Mouse (Mus musculus) regulatory T cell (primary cell): ENCODE results near the gene Slc22a15.

ENCODE experiments used
- in situ Hi-C: fragments of 300-600 bp; cut with MboI, MseI; formaldehyde crosslinking; loops from one replicate; pipeline ENCODE4 v1.15.1; 2025; ENCODE audit warnings: high pct_unique_total_duplicates

Gene Slc22a15

GRCm38 (mm10) chr3:101917665-101918064, 6.6 kb downstream of the Slc22a15 start:
- in situ Hi-C loops, result no loop called here

DNA sequence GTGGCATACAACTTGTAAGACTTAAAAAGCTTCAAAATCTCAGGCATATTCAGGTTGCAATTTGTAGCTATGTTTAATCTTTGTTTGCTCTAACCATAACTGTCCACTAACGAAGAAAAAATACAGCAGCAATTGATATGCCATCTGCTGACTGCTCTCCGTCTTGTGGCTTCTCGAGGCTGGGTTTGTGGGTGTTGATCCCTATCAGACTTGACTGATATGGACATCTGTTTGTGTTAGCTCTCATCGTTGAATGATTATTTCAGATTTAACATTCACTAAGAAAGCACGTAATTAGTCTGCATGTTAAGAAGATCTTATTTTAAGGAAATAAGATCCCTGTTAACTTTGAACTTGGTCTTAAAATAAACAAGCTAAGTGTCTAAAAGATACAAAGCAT, 7.7 kb downstream of the Slc22a15 start:
- in situ Hi-C loops, result no loop called here

DNA sequence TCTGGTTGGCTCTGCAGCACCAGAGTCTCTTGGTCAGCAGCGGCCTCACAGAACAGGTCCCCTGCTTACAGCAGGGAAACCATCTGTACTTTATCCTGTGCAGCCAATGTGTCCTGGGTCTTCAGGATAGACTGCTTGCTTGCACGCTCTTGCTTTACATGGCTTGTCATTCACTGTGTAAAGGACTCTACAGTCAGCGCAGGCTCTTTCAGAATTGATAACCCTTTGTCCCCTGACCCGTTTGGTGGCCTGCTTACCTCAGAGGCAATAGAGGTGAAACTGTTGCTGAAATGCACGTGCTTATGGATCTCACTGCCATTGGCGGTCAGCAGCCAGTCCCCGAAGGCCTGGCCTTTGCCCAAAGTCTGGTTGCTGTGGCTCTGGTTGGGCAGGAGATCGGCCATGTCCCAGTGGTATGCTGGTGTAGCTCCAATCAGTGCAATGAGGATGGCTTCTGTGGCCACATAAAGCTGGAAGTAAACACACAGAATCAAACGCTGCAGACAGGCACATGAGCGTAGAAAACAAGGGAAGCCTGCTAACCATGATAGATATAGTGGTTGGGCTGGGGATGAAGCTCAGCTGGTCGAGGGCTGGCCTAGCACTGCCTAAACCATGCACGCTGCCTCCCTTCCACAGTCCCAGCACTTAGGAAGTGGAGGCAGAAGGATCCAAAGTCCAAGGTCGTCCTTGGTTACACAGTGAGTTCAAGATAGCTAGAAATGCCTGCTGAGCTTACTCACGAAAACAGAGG, 9.0 kb downstream of the Slc22a15 start:
- in situ Hi-C loops, result no loop called here

- in situ Hi-C loops, result no loop called here
Measured at GRCm38 (mm10) chr3:101914266-101914665, 10.0 kb downstream of the Slc22a15 start.

DNA sequence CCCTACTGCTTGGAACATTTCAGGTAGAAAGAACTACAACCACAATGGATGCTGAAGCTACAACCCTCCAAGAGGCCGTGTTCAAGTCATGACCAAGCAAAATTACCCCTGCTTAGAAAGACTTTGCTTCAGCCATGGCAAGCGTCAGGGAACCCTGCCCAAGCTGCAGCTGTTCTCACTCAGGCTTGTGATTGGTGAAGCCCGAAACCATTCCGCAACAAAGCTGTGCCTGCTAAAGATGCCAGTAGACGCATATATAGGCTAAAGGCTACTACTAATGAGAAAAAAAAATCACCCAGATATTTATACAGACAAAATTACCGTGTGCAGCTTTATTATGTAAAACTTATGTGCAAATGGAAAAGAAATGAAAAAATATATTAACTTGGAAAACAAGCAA, 12.2 kb downstream of the Slc22a15 start:
- in situ Hi-C loops, result no loop called here

DNA sequence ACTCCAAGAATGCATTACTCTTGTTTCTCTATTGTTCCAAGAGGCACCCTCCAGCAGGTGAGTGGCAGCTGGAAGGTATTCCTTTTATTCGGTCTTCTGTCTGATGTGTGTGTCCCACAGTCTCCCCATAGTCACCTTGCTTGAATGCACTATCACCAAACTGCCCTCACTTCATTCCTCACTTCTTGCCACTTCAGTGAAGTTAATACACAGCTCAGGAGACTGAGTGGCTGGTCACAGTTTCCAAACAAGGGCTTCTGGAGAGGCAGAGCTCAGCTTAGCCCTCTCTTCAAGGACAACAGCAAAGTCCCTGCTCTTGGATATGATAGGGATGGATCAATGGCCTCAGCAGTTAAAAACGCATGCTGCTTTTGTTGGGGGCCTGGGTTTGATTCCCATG, 17.2 kb downstream of the Slc22a15 start:
- in situ Hi-C loops, result no loop called here

DNA sequence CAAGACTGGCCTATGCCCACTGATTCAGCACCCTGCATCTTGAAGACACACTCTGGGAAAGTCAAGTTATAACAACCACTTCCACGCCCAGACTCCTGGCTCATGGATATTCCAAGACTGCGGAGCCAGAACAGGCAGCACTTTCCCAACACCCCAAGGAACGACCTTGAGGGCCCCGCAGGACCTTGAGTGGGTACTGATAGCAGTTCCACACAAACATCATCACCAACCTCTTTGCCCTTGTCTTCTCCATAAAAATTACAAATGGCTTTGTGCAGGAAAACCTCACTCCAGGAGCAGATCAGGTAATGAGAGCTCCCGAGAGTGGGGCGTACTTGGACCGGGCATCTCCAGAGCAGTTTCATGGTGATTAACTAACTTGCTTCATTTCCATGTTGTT, 19.5 kb downstream of the Slc22a15 start:
- in situ Hi-C loops, result no loop called here

- in situ Hi-C loops, result no loop called here
Measured at GRCm38 (mm10) chr3:101903091-101903490, 21.2 kb downstream of the Slc22a15 start.

DNA sequence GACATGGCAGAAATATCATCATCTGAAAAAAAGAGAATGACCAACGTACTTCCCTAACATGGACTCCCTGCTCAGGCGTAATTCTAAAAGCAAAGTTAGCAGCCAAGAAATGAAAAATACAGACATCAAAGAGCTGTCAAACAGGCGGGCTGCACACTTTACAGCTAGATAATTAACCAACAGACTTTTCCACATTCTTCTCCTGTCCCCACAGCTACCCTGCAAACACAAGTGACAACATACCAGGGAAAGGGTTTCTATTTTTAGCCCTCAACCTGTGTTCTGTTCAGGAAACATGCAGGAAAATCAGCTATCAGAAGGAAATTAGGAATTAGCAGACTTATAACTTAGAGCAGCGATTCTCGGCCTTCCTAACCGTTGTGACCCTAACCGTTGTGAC, 21.9 kb downstream of the Slc22a15 start:
- in situ Hi-C loops, result no loop called here

DNA sequence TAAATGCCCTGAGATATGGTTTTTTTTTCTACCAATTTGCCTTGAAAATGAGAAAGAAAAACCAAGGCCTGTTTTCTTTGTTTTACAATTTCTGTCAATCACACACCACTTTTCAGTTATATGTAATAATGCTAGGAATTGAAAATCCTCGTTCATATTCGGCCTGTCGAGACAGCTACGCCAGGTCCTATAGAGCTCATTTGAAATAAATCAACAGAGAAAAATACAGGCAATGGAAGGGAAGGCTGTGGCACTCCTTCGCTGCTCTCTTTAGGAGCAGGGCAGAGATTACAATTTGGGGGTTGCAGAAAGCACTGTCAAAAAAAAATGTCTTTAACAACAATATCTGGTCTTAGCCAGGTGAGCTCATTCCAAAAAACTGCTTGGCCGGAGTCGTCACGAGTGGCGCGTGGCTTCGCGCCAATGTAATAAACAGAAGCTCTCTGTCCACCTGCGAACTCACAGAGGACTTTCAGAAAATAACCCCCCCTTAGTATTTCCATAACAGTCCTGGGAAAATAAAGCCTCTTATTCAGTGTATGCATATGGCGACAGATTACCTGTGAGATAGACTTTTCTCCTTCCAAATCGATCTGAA, 26.8 kb downstream of the Slc22a15 start:
- in situ Hi-C loops, result loop anchor here (5.0 kb wide), 1 partner anchor 165 kb away; no protein-coding TSS in a partner anchor

DNA sequence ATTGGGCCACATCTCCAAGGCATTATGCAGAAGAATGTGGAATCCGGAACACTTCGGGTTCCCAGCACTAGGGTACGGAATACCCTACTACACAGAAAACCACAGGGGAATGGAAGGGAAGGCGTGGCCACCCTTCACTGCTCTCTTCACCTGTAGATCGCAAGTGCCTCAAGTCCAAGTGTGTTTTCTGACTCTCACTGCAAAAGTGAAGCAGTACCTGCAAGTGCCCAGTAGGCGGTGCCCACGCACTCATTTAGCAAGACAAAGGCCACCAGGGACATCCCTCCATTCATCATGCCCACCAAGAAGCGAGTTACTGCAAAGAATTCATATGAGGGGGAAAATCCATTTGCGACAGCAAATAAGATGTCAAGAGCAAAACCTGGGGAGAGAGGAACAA, 27.4 kb downstream of the Slc22a15 start:
- in situ Hi-C loops, result loop anchor here (5.0 kb wide), 1 partner anchor 165 kb away; no protein-coding TSS in a partner anchor

DNA sequence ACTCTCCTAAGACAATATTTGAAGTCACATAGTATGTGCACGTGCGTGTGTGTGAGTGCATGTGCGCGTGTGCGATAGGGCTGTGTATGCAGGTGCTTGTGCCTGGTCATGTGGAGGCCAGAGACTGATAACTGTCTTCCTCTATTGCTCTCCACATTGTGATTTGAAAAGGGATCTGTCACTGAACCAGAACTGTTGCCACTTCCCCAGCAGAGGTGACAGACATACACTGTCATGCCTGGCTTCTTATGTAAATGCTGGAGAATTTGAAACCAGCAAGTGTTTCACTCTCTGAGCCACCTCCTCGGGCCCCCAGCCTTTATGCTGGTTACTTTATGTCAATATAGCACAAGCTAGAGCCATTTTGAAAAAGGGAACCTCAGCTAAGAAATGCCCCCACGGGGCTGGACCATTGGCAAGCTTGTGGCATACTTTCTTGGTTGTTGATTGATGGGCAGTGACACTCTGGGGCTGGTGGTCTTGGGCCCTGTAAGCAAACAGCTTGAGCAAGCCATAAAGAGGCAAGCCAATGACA, 28.8 kb downstream of the Slc22a15 start:
- in situ Hi-C loops, result loop anchor here (5.0 kb wide), 1 partner anchor 167 kb away; no protein-coding TSS in a partner anchor

GRCm38 (mm10) chr3:101885591-101885990, 38.7 kb downstream of the Slc22a15 start:
- in situ Hi-C loops, result no loop called here

GRCm38 (mm10) chr3:101885041-101885440, 39.2 kb downstream of the Slc22a15 start:
- in situ Hi-C loops, result no loop called here

DNA sequence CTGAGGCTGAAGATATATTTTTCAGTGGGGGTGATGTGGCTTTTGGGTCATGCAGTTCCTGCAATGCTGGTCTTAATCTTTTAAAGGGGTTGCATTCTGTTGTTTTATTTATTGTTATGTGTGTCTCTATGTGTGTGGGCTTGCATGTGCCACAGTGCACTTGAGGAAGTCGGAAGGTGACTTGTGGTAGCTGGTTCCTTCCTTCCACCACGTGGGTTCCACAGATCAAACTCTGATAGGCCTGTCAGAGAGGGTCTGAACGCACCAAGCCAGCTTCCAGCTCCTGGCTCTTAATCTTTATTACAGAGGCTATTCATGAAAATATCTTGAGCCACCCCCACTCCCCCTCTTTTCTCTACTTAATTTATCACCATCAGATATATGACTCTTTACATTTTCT, 40.4 kb downstream of the Slc22a15 start:
- in situ Hi-C loops, result no loop called here

DNA sequence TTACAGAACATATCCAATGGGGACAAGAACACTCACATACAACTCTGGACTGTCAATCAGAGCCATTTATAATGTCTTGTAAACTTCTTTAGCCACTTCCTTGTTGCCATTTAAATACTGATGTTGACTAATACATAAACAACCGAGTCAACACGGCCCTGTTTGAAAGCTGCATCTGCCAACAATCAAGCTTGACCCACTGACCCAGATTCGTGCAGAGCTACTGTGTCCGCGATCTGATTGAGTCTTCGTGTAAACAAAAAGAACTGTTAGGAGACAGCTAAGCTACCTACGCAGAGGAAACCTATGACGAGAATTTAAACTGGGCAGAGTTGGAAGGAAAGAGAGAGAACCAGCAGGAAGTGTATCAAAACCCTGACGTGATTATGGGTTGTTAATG, 42.5 kb downstream of the Slc22a15 start:
- in situ Hi-C loops, result no loop called here

DNA sequence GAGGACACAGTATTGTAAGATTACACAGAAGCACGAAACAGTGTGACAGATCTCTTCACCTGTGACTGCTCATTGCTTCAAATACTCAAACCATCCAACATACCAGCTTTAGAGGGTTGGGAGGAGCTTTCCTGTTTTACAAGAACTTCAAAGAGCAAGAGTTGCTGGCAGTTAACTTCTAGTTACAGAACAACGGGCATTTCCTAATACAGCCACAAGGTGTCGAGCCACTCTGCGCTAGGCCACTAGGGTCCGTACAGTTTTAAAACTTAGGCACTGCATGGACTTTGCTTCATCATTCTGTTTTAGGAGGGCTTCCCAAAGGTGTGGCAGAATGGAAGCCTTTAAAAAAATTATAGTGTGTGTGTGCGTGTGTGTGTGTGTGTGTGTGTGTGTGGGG, 43.4 kb downstream of the Slc22a15 start:
- in situ Hi-C loops, result no loop called here

GRCm38 (mm10) chr3:101878136-101878535, 46.1 kb downstream of the Slc22a15 start:
- in situ Hi-C loops, result no loop called here

DNA sequence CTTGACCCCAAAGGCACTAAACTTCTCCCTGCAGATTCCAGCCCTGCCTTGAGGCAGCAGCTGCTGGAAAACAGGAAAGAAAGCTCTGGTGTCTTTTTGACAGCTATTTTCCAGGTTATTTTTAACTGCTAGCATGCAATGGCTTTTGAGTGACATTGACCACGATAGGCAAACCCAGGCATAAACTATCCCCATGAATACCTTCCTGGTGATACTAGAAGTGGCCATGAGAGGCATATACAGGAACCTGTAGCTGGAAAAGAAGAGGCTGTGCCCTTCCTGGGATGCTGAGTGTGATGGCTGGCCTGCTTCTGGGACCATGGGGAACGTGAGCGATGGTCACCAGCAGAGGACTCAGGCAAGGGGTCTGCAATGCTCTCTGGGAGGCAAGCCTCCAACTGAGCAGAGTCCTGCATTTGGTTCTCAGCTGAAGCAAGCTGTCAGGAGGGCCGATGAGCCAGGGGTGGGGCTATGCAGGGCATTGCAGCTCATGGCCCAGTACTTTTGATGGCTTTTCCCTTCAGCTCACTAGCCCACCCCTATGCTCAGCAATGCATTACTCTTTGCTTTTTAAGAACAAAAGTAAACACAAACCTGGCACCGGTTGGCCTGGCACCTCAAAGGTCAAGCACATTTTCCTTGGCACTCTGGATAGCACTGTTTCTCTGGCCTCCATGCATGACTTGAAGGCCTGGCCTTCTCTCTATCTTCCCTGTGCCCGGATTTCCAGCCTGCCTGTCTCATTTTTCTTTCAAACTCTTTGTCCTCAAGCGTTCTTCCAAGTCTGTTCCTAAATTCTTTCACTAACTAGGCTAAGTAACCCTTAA, 47.6 kb downstream of the Slc22a15 start:
- in situ Hi-C loops, result no loop called here

DNA sequence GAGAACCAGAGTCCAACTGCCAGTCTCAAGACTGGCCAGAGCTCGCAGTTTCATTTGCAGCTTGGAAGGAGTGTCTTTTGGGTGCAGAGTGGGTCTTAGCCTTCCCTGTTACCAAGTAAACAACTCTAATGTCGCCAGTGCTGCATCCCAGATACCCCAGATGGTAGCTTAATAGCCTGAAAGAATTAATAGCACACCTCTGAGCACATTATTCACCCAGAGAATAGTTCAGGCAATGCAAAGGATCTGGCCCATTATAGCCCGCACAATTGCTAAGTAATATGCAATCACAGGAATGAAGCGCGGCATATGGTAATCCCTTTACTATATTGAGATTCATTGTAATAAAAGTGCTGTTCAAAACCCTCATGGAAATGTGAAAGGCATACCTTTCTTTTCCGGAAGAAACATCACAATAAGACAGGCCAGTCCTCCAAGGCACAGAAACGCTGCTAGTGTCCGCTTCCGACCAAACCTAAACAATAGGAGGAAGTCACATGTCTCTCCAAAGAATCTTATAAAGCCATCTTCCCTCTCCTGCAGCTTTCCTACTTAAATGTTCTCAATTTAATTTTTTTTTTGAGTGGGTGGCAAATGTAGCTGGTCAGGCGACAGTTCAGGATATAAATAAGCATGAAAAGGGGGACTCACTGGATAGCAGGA, 48.9 kb downstream of the Slc22a15 start:
- in situ Hi-C loops, result no loop called here

- in situ Hi-C loops, result no loop called here
Measured at GRCm38 (mm10) chr3:101873061-101873675, 51.1 kb downstream of the Slc22a15 start.
